Mouse (Mus musculus) cerebellum, adult 2 months (tissue): ENCODE results near the gene Arhgef25. TPM values are rescaled to one million over a fixed set of nuclear protein-coding genes. Genes with fewer than 3 reads are reported as not detected.
A peak's percentile ranks its signal among the peaks of the same experiment; 100 is the strongest.

Source experiments
- DNase-seq, 2 experiments: peaks; one replicate each; pipeline ENCODE4 v3.0.0; 2021
- H3K27ac ChIP-seq: fragments of 200-500 bp; 2 replicates; pipeline ENCODE4 v1.5.1; 2012; ENCODE audit warnings: low read length, control low read depth, inconsistent platforms; ENCODE audit not compliant: insufficient read depth
- H3K27me3 ChIP-seq: fragments of 200-500 bp; 2 replicates; pipeline ENCODE4 v1.6.1; 2012; ENCODE audit warnings: inconsistent platforms, mild to moderate bottlenecking, low read length, moderate library complexity; ENCODE audit not compliant: control insufficient read depth, insufficient read depth
- H3K4me1 ChIP-seq: fragments of 200-500 bp; 2 replicates; pipeline ENCODE4 v1.6.1; 2011; ENCODE audit warnings: low read length; ENCODE audit not compliant: control insufficient read depth, insufficient read depth
- H3K4me3 ChIP-seq: fragments of 200-500 bp; replicated peaks from 2 replicates; pipeline ENCODE3; 2011; ENCODE audit warnings: mild to moderate bottlenecking, low read depth, low read length, control low read depth; ENCODE audit not compliant: insufficient read depth
- CTCF ChIP-seq: fragments of 200-500 bp; IDR thresholded peaks from 2 replicates; pipeline ENCODE4 v1.5.1; 2011; ENCODE audit warnings: low read depth, mild to moderate bottlenecking, control low read depth, low read length, moderate library complexity, borderline replicate concordance; ENCODE audit not compliant: insufficient read depth
- POLR2A ChIP-seq: fragments of 200-500 bp; IDR thresholded peaks from 2 replicates; pipeline ENCODE4 v1.6.1; 2011; ENCODE audit warnings: low read length, control low read depth, borderline replicate concordance; ENCODE audit not compliant: insufficient read depth
- WGBS: fragments of 180-500 bp; shearing (Covaris S2); methylation state at CpG from one replicate; pipeline ENCODE4 v1.1.7; 2018; 5-methylcytosine and 5-hydroxymethylcytosine counted together
- polyA plus RNA-seq: library from polyadenylated mRNA; depleted of rRNA; stranded (reverse); fragments of >200 nt; gene quantifications from 2 replicates; pipeline ENCODE4 v1.2.3, GENCODE M21; 2012

Gene Arhgef25
- polyA plus RNA-seq, 1 experiment = 117 TPM

- Histone ChIP-seq H3K27ac (no peak overlapping the region), H3K4me3 (no peak overlapping the region), H3K4me1 (peaks cover 6% of the 10 kb centered on the region), H3K27me3 (no peaks in the 10 kb centered on the region)
- DNase-seq = no peak
- WGBS = 64% methylated on average over 8 of the region's 8 CpGs
- TF ChIP-seq POLR2A (no peak), CTCF (peak; percentile 19; the same call in 1 of the 2 replicates)
Measured at GRCm38 (mm10) chr10:127200279-127200678, 10.4 kb upstream of the Arhgef25 start.

DNA sequence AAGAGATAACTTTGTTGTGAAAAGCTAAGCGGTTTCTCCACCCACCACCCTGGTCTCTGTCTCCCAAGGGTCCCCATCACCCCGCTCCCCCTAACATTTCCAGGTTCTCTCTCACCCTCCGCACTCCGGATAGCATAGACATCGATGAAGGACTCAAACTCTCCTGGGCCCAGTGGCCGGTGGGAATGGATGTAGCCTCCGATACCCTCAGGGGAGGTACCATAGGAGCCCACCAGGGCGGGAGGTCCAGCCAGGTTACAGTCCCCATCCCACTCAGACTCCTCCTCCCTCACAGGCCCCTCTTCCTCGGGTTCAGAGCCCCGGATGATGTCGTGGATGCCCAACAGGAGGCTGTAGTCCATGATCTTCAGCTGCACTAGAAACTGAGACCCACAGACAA, 9.6 kb upstream of the Arhgef25 start:
- H3K27me3 ChIP-seq = no peaks in the 10 kb centered on the region
- 80% methylated on average over 11 of the region's 11 CpGs for WGBS
- TF ChIP-seq POLR2A (no peak), CTCF (no peak)
- peaks cover 6% of the 10 kb centered on the region for H3K4me1 ChIP-seq
- DNase-seq = no peak
- H3K27ac ChIP-seq = no peak overlapping the region
- H3K4me3 ChIP-seq = no peak overlapping the region

- TF ChIP-seq POLR2A (no peak), CTCF (no peak)
- no peak overlapping the region for H3K27ac ChIP-seq
Measured at GRCm38 (mm10) chr10:127199068-127199467, 9.2 kb upstream of the Arhgef25 start.

GRCm38 (mm10) chr10:127198492-127198891, 8.6 kb upstream of the Arhgef25 start:
- H3K27me3 ChIP-seq = no peaks in the 10 kb centered on the region
- TF ChIP-seq POLR2A = no peak
- TF ChIP-seq CTCF = no peak
- H3K4me1 ChIP-seq = peaks cover 6% of the 10 kb centered on the region
- no peak overlapping the region for H3K4me3 ChIP-seq
- WGBS = 53% methylated on average over 2 of the region's 2 CpGs
- no peak overlapping the region for H3K27ac ChIP-seq
- DNase-seq = no peak

More at GRCm38 (mm10) chr10:127199068-127199467, 9.2 kb upstream of the Arhgef25 start:
- Histone ChIP-seq H3K4me3 (no peak overlapping the region), H3K27me3 (no peaks in the 10 kb centered on the region), H3K4me1 (peaks cover 6% of the 10 kb centered on the region)
- DNase-seq = no peak
- WGBS = 62% methylated on average over 5 of the region's 5 CpGs

- H3K27me3 ChIP-seq = no peaks in the 10 kb centered on the region
- TF ChIP-seq POLR2A (no peak), CTCF (no peak)
- peaks cover 6% of the 10 kb centered on the region for H3K4me1 ChIP-seq
- H3K27ac ChIP-seq = no peak overlapping the region
- DNase-seq = no peak
- 83% methylated on average over 11 of the region's 11 CpGs for WGBS
- H3K4me3 ChIP-seq = no peak overlapping the region
Measured at GRCm38 (mm10) chr10:127197505-127198110, 7.7 kb upstream of the Arhgef25 start.

GRCm38 (mm10) chr10:127197104-127197503, 7.2 kb upstream of the Arhgef25 start:
- TF ChIP-seq POLR2A (no peak), CTCF (no peak)
- DNase-seq = peak in 1 of 2 experiments; percentile 11
- Histone ChIP-seq H3K4me1 (peaks cover 6% of the 10 kb centered on the region), H3K27ac (no peak overlapping the region), H3K4me3 (no peak overlapping the region), H3K27me3 (no peaks in the 10 kb centered on the region)
- 84% methylated on average over 8 of the region's 8 CpGs for WGBS

DNA sequence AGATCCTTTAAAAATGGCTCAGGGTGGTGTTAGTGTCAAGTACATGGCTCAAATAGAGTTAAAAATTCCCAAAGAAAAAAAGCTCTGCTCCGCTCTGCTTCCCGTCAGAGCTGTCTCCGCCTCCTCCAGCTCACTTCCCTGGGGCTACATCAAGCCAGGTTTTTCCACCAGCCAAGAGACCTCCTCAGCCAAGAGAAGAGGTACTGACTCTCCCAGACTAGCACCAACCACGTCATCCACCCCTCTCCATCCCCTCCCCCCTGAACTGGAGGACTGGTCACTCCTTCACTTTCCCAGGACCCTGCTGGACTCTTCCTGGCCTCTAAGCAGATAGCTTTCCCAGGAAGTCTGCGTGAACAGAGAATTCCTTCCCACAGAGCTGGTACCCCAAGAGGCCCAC, 6.5 kb upstream of the Arhgef25 start:
- H3K4me3 ChIP-seq = peak overlapping the region; percentile 99
- peak; percentile 65 to 75 for DNase-seq
- TF ChIP-seq CTCF = no peak
- TF ChIP-seq POLR2A = no peak; the same call in 1 of the 2 replicates
- whole genome bisulfite sequencing = 5% methylated on average over 5 of the region's 5 CpGs
- H3K27ac ChIP-seq = peak overlapping the region; percentile 98
- no peaks in the 10 kb centered on the region for H3K27me3 ChIP-seq
- peaks cover 6% of the 10 kb centered on the region for H3K4me1 ChIP-seq
